Mouse (Mus musculus): Measurements from ENCODE around the gene Hmcn1.
A peak's percentile ranks its signal among the peaks of the same experiment; 100 is the strongest.

Gene Hmcn1

GRCm38 (mm10) chr1:150632506-150632905, 360.7 kb downstream of the Hmcn1 start:
- DNase-seq (ENCODE audit: low spot score), result no peak

GRCm38 (mm10) chr1:150631856-150632171, 361.4 kb downstream of the Hmcn1 start:
- no peak for DNase-seq (ENCODE audit: low spot score)

GRCm38 (mm10) chr1:150631035-150631855, 362.0 kb downstream of the Hmcn1 start:
- DNase-seq (ENCODE audit: low spot score), result no peak

- no peak for DNase-seq (ENCODE audit: low spot score)
Observed at GRCm38 (mm10) chr1:150623226-150623625, 370.0 kb downstream of the Hmcn1 start.

DNA sequence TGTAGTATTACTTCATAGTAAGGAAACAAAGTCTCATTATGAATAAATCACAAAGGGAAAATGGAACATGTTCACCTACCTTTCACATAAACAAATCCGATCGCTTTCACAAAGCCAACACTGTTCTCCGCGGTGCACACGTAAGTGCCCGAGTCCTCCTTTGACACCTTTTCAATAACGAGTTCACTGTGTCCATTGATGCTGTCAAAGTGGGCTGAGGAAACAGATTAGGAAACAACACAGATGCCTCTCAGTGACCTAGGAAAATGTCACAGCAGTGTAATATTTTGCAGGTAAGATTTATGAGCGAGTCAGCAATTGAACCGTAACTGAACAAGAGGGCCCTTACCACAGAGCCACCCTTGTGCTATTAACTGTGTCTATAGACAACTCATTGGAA, 382.7 kb downstream of the Hmcn1 start:
- DNase-seq (ENCODE audit: low spot score), result no peak

DNA sequence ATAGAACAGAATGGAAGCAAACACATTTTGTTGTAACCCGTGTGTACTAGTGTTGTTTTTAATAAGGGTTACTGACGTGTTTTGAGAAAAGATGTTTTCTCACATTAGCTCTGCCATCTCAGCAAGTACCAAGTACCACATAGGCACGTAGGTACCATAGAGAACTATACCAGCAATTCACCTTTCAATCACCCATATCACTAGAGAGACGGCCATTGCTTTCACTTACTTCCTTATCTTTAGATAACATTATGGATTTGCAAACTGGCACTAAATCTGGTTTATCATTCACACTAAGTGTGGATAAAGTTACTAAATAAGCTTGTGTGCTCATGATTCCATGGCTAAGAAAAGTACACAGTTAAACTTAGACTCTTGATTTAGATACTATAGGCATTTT, 387.1 kb downstream of the Hmcn1 start:
- DNase-seq (ENCODE audit: low spot score), result no peak

- DNase-seq (ENCODE audit: low spot score), result no peak
Observed at GRCm38 (mm10) chr1:150593614-150594013, 399.6 kb downstream of the Hmcn1 start.

DNA sequence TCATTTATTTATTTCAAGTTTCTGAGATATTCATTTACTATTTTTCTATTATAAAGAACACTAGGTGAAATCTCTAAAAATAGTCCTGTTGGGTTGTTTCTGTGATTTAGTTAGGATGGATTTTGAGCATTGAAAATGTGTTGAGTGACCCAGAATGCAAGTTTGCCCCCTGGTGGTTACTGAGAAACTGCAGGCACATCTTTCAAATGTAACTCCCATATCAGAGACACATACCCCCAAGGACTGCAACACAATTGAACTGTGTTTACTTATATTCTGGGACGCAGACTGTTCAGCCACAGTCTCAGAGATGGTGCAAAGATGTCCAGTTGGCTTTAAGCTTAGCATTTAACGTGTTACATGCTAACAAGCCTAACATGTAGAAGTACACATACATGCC, 402.0 kb downstream of the Hmcn1 start:
- DNase-seq (ENCODE audit: low spot score), result peak; percentile 29

DNA sequence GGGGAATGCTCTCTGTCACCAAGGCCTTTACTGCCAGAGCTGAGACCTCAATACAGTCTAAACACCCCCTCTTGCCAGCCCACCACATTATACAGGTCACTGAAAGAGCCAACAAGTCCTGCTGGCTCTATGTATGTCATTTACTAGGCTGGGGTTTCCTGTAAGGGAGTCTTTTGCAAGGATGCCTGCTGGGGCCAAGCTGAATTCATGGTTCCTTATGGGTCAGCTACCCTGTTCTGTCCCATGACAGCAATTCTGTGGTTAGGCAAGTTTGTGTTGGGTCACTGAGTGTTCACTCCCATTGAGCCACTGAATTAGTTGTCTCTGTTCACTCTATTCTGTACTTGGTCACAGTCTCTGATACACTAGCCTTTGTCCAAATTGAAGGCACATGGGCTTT, 405.8 kb downstream of the Hmcn1 start:
- DNase-seq (ENCODE audit: low spot score), result no peak

DNA sequence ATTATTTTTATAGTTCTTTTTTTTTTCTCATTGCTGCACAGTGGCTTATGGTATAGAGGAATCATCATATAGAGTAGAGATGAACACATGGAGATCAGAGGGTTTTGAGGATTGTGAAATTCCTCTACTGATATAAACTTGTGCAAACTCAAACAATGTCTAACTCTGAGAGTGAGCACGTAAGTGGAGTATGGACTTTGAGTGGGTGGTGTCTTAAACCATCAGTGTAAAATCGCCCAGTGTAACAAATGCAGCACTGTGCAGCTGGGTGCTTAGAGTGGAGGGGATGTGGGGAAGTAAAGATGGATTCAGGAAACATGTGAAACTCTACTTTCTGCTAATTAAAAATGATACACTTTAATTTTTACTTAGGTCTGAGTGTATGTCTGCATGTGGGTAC, 408.8 kb downstream of the Hmcn1 start:
- no peak for DNase-seq (ENCODE audit: low spot score)

DNA sequence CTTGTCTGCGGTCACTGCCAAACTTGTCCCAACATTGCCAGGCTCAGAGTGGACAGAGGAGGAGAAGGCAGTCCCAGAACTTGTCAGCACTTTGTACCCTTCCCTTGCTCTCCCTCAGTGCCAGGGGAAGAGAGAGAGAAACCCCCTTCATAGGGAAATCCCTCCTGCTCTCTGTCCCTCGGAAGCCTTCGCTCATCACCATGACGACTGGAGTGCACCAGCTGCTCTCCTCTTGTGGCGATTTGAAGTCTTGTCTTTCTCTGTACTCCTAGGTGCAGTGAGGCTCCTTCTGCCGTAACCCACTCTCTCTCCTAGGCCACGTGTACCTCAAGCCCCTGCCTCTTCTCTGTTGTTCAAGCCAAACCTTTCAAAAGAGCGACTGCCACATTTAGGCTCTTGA, 409.5 kb downstream of the Hmcn1 start:
- DNase-seq (ENCODE audit: low spot score), result no peak

GRCm38 (mm10) chr1:150580561-150580960, 412.7 kb downstream of the Hmcn1 start:
- no peak for DNase-seq (ENCODE audit: low spot score)

GRCm38 (mm10) chr1:150573407-150573806, 419.8 kb downstream of the Hmcn1 start:
- no peak for DNase-seq (ENCODE audit: low spot score)

DNA sequence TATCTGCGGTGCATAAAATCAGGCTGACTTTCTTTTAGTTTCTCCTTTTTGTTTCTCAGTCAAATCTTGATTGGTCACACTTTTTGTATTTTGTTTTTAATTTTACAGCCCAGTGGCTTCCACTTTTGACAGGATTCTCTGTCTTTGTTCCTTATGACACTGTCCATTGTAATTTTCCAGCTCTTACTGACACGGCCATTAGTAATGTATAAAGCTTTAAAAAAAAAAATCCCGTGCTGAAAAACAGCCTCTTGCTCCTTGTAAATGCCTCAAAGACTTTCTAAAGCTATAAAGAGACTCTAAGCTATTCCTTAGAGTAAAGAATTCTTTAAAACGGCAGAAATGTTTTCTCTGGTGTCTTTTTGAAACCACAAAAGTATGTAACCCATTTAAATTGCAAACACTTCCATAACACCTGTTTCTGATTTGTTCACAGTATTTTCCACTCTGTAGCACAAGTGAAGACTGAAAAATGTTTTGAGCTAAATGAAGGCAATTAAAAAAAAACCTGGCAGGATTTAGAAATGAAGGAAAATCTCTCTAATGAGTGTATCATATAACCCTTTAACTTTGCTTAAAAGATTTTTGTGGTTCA, 422.6 kb downstream of the Hmcn1 start:
- DNase-seq (ENCODE audit: low spot score), result no peak

- DNase-seq (ENCODE audit: low spot score), result no peak
Observed at GRCm38 (mm10) chr1:150569820-150570543, 423.3 kb downstream of the Hmcn1 start.

DNA sequence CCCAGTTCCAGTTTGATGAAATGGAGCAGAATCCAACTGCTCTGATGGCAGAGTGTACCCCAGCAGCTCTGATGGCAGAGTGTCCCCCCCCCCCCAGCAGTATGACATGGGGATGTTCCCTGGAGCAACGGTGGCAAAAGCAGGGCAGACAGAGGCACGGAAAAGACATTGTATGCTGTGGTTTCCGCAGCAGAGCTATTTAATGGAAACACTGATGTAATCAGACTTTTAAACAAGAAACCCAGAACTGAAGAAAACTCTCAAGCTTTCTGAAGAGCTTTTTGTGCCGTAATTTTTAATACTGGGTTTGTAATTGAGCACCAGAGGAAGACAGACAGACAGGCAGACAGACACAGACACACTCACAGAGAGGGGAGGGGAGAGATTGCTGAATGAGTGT, 426.9 kb downstream of the Hmcn1 start:
- DNase-seq (ENCODE audit: low spot score), result no peak

DNA sequence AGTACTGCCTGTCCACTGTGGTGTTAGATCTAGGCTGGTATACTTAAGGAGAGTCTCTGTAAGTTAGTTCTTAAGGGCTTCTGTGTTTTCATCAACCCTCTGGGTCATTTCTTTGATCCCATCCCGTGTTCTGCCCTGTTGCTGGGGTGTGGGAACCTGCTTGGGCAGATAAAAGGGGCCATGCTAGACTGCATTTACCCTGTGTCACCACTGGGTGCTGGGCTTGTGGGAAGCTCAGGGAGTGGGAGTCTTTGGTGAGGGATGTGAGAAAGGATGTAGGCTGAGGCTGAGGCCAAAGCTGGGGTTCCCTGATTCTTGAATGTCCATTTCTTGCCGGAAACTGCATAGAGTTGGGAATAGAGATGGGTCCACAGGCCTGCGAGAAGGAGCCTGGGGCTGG, 436.6 kb downstream of the Hmcn1 start:
- no peak for DNase-seq (ENCODE audit: low spot score)

- DNase-seq (ENCODE audit: low spot score), result no peak
Observed at GRCm38 (mm10) chr1:150551390-150551789, 441.8 kb downstream of the Hmcn1 start.

- no peak for DNase-seq (ENCODE audit: low spot score)
Observed at GRCm38 (mm10) chr1:150546463-150546862, 446.8 kb downstream of the Hmcn1 start.

- DNase-seq (ENCODE audit: low spot score), result peak; percentile 10
Observed at GRCm38 (mm10) chr1:150540267-150540666, 453.0 kb downstream of the Hmcn1 start.

DNA sequence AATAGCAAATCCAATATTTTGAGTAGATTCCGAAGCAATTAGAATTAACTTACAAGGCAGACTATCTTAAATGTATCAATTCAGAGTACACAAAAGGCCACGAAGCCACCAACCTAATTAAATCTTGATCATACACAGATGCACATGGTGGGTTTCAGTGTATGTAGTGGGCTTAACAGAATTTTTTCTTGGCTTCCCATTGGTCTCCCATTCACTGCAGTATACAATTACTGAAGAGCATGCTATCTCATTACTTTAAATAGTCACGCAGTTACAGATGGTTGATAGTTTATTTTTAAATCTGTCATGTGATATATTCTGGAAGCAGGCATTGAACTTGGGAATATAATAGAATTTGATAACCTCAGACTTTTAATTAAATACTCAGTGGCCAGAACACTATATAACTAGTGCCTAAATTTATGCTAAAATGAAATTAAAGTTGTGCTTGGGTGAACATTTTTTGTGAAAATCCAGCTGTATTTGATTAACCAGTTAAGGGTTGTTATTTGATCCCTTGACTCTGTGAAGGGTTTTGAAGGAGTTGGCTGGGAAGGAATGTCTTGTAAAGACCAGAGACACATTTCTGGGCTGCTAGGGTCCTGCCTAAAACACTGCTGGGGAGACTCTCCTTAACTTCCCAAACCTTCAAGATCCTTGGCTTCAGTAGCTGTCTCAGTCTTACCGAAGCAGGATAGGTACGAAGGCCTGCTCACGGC, 455.7 kb downstream of the Hmcn1 start:
- no peak for DNase-seq (ENCODE audit: low spot score)

- peak; percentile 35 for DNase-seq (ENCODE audit: low spot score)
Observed at GRCm38 (mm10) chr1:150535770-150536534, 457.3 kb downstream of the Hmcn1 start.

Data from lung, postnatal 25 days (tissue).